Mouse (Mus musculus) G1E-ER4 (cell line): ENCODE results near the gene Parp16. TPM values are rescaled to one million over a fixed set of nuclear protein-coding genes. Genes with fewer than 3 reads are reported as not detected.

Experiments
- GATA1 ChIP-seq: IDR thresholded peaks from one replicate; pipeline ENCODE4 v1.8.0; 2012; ENCODE audit warnings: low read length, inconsistent platforms
- polyA plus RNA-seq: library from polyadenylated mRNA; stranded (reverse); fragments of >175 nt; gene quantifications from 2 replicates; pipeline ENCODE4 v1.2.3, GENCODE M21; 2012

Gene Parp16
- polyA plus RNA-seq, 1 experiment: 14.4 TPM

GRCm38 (mm10) chr9:65196738-65197569 lies 1.8 kb downstream of the Parp16 start:
- no peak for TF ChIP-seq GATA1

- TF ChIP-seq GATA1: no peak
Observed at GRCm38 (mm10) chr9:65197826-65198225, 2.7 kb downstream of the Parp16 start.

- TF ChIP-seq GATA1: no peak
Observed at GRCm38 (mm10) chr9:65199723-65200122, 4.6 kb downstream of the Parp16 start.

- no peak for TF ChIP-seq GATA1
Observed at GRCm38 (mm10) chr9:65200606-65201005, 5.5 kb downstream of the Parp16 start.

- no peak for TF ChIP-seq GATA1
Observed at GRCm38 (mm10) chr9:65201021-65201380, 5.8 kb downstream of the Parp16 start.

GRCm38 (mm10) chr9:65201381-65202164 lies 6.4 kb downstream of the Parp16 start:
- no peak for TF ChIP-seq GATA1

GRCm38 (mm10) chr9:65202165-65202754 lies 7.1 kb downstream of the Parp16 start:
- no peak for TF ChIP-seq GATA1

GRCm38 (mm10) chr9:65205049-65205815 lies 10.1 kb downstream of the Parp16 start:
- TF ChIP-seq GATA1: no peak

- peak; percentile 79 for TF ChIP-seq GATA1
Observed at GRCm38 (mm10) chr9:65207041-65207815, 12.1 kb downstream of the Parp16 start.

- TF ChIP-seq GATA1: no peak
Observed at GRCm38 (mm10) chr9:65208293-65209179, 13.4 kb downstream of the Parp16 start.

- TF ChIP-seq GATA1: no peak
Observed at GRCm38 (mm10) chr9:65211598-65211997, 16.4 kb downstream of the Parp16 start.

- no peak for TF ChIP-seq GATA1
Observed at GRCm38 (mm10) chr9:65214425-65214777, 19.2 kb downstream of the Parp16 start.

GRCm38 (mm10) chr9:65214778-65215493 lies 19.8 kb downstream of the Parp16 start:
- TF ChIP-seq GATA1: no peak
